Mouse (Mus musculus) cortical plate, adult 2 months (tissue): ENCODE results near the gene Creld1.

Source experiments
- CTCF ChIP-seq: fragments of 200-500 bp; IDR thresholded peaks from 2 replicates; pipeline ENCODE4 v1.5.1; 2011; ENCODE audit warnings: mild to moderate bottlenecking, control low read depth, low read length; ENCODE audit not compliant: insufficient read depth; ENCODE audit errors: extremely low read depth
- POLR2A ChIP-seq: fragments of 200-500 bp; IDR thresholded peaks from 2 replicates; pipeline ENCODE4 v1.6.1; 2011; ENCODE audit warnings: mild to moderate bottlenecking, low read length, control low read depth; ENCODE audit not compliant: insufficient read depth; ENCODE audit errors: extremely low read depth

- TF ChIP-seq CTCF (no peak), POLR2A (no peak)
Observed at GRCm38 (mm10) chr6:113433661-113434060, 49.4 kb upstream of the Creld1 start.
